Mouse (Mus musculus): ENCODE data around the gene Gm3526. TPM values are rescaled to one million over a fixed set of nuclear protein-coding genes. Genes with fewer than 3 reads are reported as not detected.
"Not testable (repeated sequence)": the region's sequence is repeated elsewhere in the genome, so short reads cannot be mapped to it uniquely, and the experiment has no call there.

Gm3526 gene
- total RNA-seq (2021) = not detected
- long read RNA-seq, experiment 1 = 0 reads
- long read RNA-seq, experiment 2 = 0 reads

DNA sequence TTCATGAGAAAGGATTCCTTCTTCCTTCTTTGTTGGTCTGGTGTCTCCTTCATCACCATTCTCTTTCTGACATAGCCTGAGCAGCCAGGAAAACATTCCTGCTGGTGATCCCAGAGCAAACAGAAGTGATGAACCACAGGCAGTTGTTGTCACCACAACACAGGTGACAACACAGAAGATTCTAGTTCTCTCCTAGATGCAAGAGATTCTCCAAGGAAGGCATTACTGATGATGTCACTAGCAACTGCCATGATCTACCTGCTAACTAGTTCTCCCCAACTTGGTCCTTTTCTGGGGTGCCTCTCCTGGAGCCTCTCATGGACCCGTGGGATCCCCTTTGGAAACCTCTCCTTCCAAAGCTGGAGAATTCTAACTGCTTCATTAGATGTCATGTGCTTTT lies at the start of gene Gm3526:
Gene Gm3526, minus strand, starts transcription at position 101 of the 400 bp plus-strand sequence.
- DNase-seq = not testable (repeated sequence)

Other genes starting within 250 kb of the Gm3526 start
- gene Gm3298, start 244.7 kb downstream of the Gm3526 start, total RNA-seq (2021) = not detected
- gene 4930555G01Rik, start 210.0 kb downstream of the Gm3526 start, total RNA-seq (2021) = under 1 TPM; 0.14 to 0.29 TPM
- gene Gm8281, start 189.5 kb downstream of the Gm3526 start, total RNA-seq (2021) = under 1 TPM; 0.47 to 0.54 TPM
- gene Gm8279, start 129.1 kb downstream of the Gm3526 start, total RNA-seq (2021) = not detected
- gene Gm3317, start 96.0 kb downstream of the Gm3526 start, total RNA-seq (2021) = not detected
- gene Gm8271, start 74.8 kb downstream of the Gm3526 start, total RNA-seq (2021) = not detected
- gene Gm3542, start 74.3 kb upstream of the Gm3526 start, total RNA-seq (2021) = under 1 TPM in 1 of 2 experiments, not detected in 1; 0.14 TPM
- gene Gm3500, start 128.5 kb upstream of the Gm3526 start, total RNA-seq (2021) = under 1 TPM in 1 of 2 experiments, not detected in 1; 0.32 TPM
- gene Gm3194, start 194.9 kb upstream of the Gm3526 start, total RNA-seq (2021) = 1 to 10 TPM; 1.9 to 2.4 TPM
- gene Gm8246, start 217.2 kb upstream of the Gm3526 start, total RNA-seq (2021) = not detected
- not detected for gene Gm3187, start 223.6 kb upstream of the Gm3526 start, total RNA-seq (2021)
- 1 to 10 TPM; 2.7 to 3.1 TPM for gene Gm3488, start 241.1 kb upstream of the Gm3526 start, total RNA-seq (2021)